Mouse (Mus musculus) thymus, adult 2 months (tissue): ENCODE results near the gene 7420426K07Rik. TPM values are rescaled to one million over a fixed set of nuclear protein-coding genes. Genes with fewer than 3 reads are reported as not detected.

Experiments
- DNase-seq: peaks from one replicate; pipeline ENCODE4 v3.0.0; 2021
- H3K27ac ChIP-seq: fragments of 200-500 bp; 2 replicates; pipeline ENCODE4 v1.5.1; 2012; ENCODE audit warnings: low read length, control low read depth; ENCODE audit not compliant: control insufficient read depth, insufficient read depth
- H3K27me3 ChIP-seq: fragments of 200-500 bp; 2 replicates; pipeline ENCODE4 v1.6.1; 2012; ENCODE audit warnings: mild to moderate bottlenecking, low read length, moderate library complexity, mixed read lengths; ENCODE audit not compliant: control insufficient read depth, insufficient read depth
- H3K36me3 ChIP-seq: fragments of 200-500 bp; 2 replicates; pipeline ENCODE4 v1.6.1; 2012; ENCODE audit warnings: mild to moderate bottlenecking, low read length, moderate library complexity; ENCODE audit not compliant: control insufficient read depth, insufficient read depth
- H3K4me1 ChIP-seq: fragments of 200-500 bp; replicated peaks from 2 replicates; pipeline ENCODE4 v1.6.1; 2012; ENCODE audit warnings: low read length; ENCODE audit not compliant: control insufficient read depth, insufficient read depth
- H3K4me3 ChIP-seq: fragments of 200-500 bp; 2 replicates; pipeline ENCODE4 v1.5.1; 2012; ENCODE audit warnings: mild to moderate bottlenecking, low read length, control low read depth, moderate library complexity; ENCODE audit not compliant: control insufficient read depth, insufficient read depth
- CTCF ChIP-seq: fragments of 200-500 bp; IDR thresholded peaks from 2 replicates; pipeline ENCODE4 v1.5.1; 2012; ENCODE audit warnings: mild to moderate bottlenecking, control low read depth, low read length, moderate library complexity, borderline replicate concordance; ENCODE audit not compliant: control insufficient read depth, poor library complexity, insufficient read depth; ENCODE audit errors: extremely low read depth
- POLR2A ChIP-seq: fragments of 200-500 bp; IDR thresholded peaks from 2 replicates; pipeline ENCODE4 v1.6.1; 2012; ENCODE audit warnings: mild to moderate bottlenecking, low read length, control low read depth, moderate library complexity; ENCODE audit not compliant: control insufficient read depth, poor library complexity, insufficient read depth; ENCODE audit errors: extremely low read depth
- WGBS: fragments of 180-500 bp; shearing (Covaris S2); methylation state at CpG from one replicate; pipeline ENCODE4 v1.1.7; 2018; 5-methylcytosine and 5-hydroxymethylcytosine counted together
- polyA plus RNA-seq: library from polyadenylated mRNA; depleted of rRNA; stranded (reverse); fragments of >200 nt; gene quantifications from 2 replicates; pipeline ENCODE4 v1.2.3, GENCODE M21; 2012; rRNA removed

The 7420426K07Rik gene
- not detected in 2 replicates for polyA plus RNA-seq

DNA sequence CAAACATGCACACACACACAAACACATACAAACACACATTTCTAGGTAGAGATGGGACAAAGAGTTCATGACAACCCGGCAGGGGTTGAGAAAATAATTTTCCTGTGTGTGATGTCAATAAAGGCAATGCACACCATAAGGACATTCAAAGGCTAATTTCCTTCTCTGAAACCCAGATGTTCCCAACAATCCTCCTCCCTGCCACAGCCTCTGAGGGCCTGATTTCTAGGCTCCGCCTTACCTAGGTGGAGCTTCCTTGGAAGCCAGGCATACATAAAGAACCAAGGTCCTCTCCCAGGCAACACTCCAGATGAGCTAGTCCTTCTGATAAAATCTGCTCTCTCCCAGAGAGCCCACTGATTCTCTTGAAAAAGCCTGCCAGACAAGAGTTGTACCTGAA is at the start of gene 7420426K07Rik:
7420426K07Rik (plus strand) TSS at position 301 of the 400 bp plus-strand sequence.
- no peaks in the 10 kb centered on the region for H3K36me3 ChIP-seq
- WGBS = 100% methylated on average over 2 of the region's 2 CpGs
- no peak for DNase-seq
- no peaks in the 10 kb centered on the region for H3K4me1 ChIP-seq
- no peaks in the 10 kb centered on the region for H3K27me3 ChIP-seq
- H3K27ac ChIP-seq = no peak within 1 kb of the TSS
- no peak within 1 kb of the TSS for H3K4me3 ChIP-seq
- TF ChIP-seq CTCF = no peak
- TF ChIP-seq POLR2A = no peak

DNA sequence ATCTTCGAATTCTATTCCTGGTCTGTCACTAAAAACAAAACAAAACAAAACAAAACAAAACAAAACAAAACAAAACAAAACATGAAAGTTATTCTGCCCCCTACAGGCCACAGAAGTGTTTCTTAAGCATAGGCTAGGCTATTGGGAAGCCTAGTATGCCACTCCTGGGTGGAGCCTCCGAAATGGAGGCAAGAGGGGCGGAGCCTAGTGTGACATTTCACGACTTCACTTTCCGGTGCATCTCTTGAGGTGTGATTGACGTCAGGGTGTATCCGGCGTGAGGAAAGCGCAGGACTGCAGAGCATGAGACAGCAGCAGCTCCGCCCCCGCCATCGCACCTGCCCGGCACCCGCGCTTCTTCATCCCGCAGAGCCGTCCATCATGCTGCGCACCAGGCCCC is 46.7 kb upstream of the 7420426K07Rik start, which contains the start of gene Prr23a2:
Prr23a2 (plus strand) TSS at position 285 of the 400 bp plus-strand sequence.
- no peak for DNase-seq
- WGBS = 70% methylated on average over 18 of the region's 18 CpGs
- Histone ChIP-seq H3K4me3 (no peak within 1 kb of the TSS), H3K27ac (no peak within 1 kb of the TSS), H3K27me3 (no peaks in the 10 kb centered on the region), H3K4me1 (no peaks in the 10 kb centered on the region), H3K36me3 (no peaks in the 10 kb centered on the region)
- TF ChIP-seq POLR2A = no peak

- DNase-seq = no peak
- no peaks in the 10 kb centered on the region for H3K4me1 ChIP-seq
- H3K27ac ChIP-seq = no peak overlapping the region
- H3K4me3 ChIP-seq = no peak overlapping the region
- 77% methylated on average over 3 of the region's 3 CpGs for WGBS
- H3K27me3 ChIP-seq = no peaks in the 10 kb centered on the region
- H3K36me3 ChIP-seq = no peaks in the 10 kb centered on the region
- TF ChIP-seq CTCF (no peak), POLR2A (no peak)
These were observed 39.5 kb upstream of the 7420426K07Rik start for GRCm38 (mm10) chr9:98863463-98863862.

DNA sequence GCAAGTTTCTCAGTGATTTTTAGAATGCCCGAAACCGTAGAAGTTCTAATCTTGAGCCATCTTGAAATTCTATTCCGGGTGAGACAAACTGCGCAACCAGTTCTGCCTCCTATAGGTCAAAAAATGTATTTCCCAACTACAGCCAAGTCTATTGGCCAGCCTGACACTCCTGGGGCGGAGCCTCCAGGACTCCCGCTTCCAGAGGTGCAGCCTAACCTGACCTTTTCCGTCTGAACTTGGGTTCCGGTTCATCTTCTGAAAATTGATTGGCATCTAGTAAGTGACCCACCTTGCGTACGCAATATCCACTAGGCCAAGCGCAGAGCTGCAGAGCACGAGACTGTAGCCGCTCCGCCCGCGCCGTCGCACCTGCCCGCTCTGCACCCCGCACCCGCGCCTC is 38.3 kb upstream of the 7420426K07Rik start, which contains the start of gene Prr23a3:
Prr23a3 (plus strand) TSS at position 197 of the 400 bp plus-strand sequence.
- no peak for DNase-seq
- TF ChIP-seq POLR2A (no peak), CTCF (no peak)
- no peak within 1 kb of the TSS for H3K4me3 ChIP-seq
- H3K27me3 ChIP-seq = no peaks in the 10 kb centered on the region
- H3K27ac ChIP-seq = no peak within 1 kb of the TSS
- WGBS = 61% methylated on average over 22 of the region's 22 CpGs
- no peaks in the 10 kb centered on the region for H3K4me1 ChIP-seq
- H3K36me3 ChIP-seq = no peaks in the 10 kb centered on the region

GRCm38 (mm10) chr9:98901486-98901885 is 1.4 kb upstream of the 7420426K07Rik start:
- Histone ChIP-seq H3K4me1 (no peaks in the 10 kb centered on the region), H3K27me3 (no peaks in the 10 kb centered on the region), H3K27ac (no peak overlapping the region), H3K36me3 (no peaks in the 10 kb centered on the region), H3K4me3 (no peak overlapping the region)
- WGBS = 74% methylated on average over 1 of the region's 1 CpGs
- no peak for DNase-seq
- no peak for TF ChIP-seq CTCF
- no peak for TF ChIP-seq POLR2A

- H3K4me3 ChIP-seq = no peak overlapping the region
- H3K27me3 ChIP-seq = no peaks in the 10 kb centered on the region
- no peaks in the 10 kb centered on the region for H3K4me1 ChIP-seq
- TF ChIP-seq CTCF = no peak
- TF ChIP-seq POLR2A = no peak
- DNase-seq = no peak
- WGBS = 94% methylated on average over 5 of the region's 5 CpGs
- no peaks in the 10 kb centered on the region for H3K36me3 ChIP-seq
- no peak overlapping the region for H3K27ac ChIP-seq
These were observed 18.0 kb downstream of the 7420426K07Rik start for GRCm38 (mm10) chr9:98920629-98921523.

GRCm38 (mm10) chr9:98923119-98923518 is 20.2 kb downstream of the 7420426K07Rik start:
- Histone ChIP-seq H3K27me3 (no peaks in the 10 kb centered on the region), H3K4me3 (no peak overlapping the region), H3K36me3 (no peaks in the 10 kb centered on the region), H3K27ac (no peak overlapping the region), H3K4me1 (no peaks in the 10 kb centered on the region)
- TF ChIP-seq POLR2A (no peak), CTCF (no peak)
- no peak for DNase-seq
- 61% methylated on average over 6 of the region's 6 CpGs for WGBS
